Mouse (Mus musculus): ENCODE measurements at regions not wholly inside any gene's neighbourhood (a gene's known extent, or its start where the extent isn't known, plus 50 kb on each side); places are given as distances from the start of the nearest gene placed in this dataset.
"Not testable (repeated sequence)": the region's sequence is repeated elsewhere in the genome, so short reads cannot be mapped to it uniquely, and the experiment has no call there.

- Histone ChIP-seq H3K9me3 (ENCODE audit: control insufficient read depth, low read length) (no peaks in the 10 kb centered on the region), H3K27ac (ENCODE audit: low read length) (no peak overlapping the region), H3K27me3 (replicated peaks; ENCODE audit: control insufficient read depth, insufficient read depth, low read length) (no peaks in the 10 kb centered on the region), H3K36me3 (ENCODE audit: control insufficient read depth, insufficient read depth, low read length) (no peaks in the 10 kb centered on the region), H3K4me1 (ENCODE audit: control insufficient read depth, insufficient read depth, low read length) (no peaks in the 10 kb centered on the region), H3K4me2 (ENCODE audit: low read depth, low read length) (no peak overlapping the region), H3K4me3 (ENCODE audit: low read length) (no peak overlapping the region), H3K9ac (ENCODE audit: low read depth, low read length) (no peak overlapping the region)
- WGBS: 87% methylated on average over 4 of the region's 4 CpGs
- no peak for ATAC-seq
These were observed 213.0 kb upstream of the Klf6 start for GRCm38 (mm10) chr13:5648276-5648675.

GRCm38 (mm10) chr13:5657556-5657955, 203.7 kb upstream of the Klf6 start:
- 56% methylated on average over 5 of the region's 5 CpGs for WGBS
- no peaks in the 10 kb centered on the region for H3K27me3 ChIP-seq (replicated peaks; ENCODE audit: control insufficient read depth, insufficient read depth, low read length)

GRCm38 (mm10) chr13:5666235-5667007, 194.9 kb upstream of the Klf6 start:
- Histone ChIP-seq H3K9ac (ENCODE audit: low read depth, low read length) (no peak overlapping the region), H3K36me3 (ENCODE audit: control insufficient read depth, insufficient read depth, low read length) (no peaks in the 10 kb centered on the region), H3K4me3 (ENCODE audit: low read length) (no peak overlapping the region), H3K27me3 (replicated peaks; ENCODE audit: control insufficient read depth, insufficient read depth, low read length) (no peaks in the 10 kb centered on the region), H3K9me3 (ENCODE audit: control insufficient read depth, low read length) (no peaks in the 10 kb centered on the region), H3K4me2 (ENCODE audit: low read depth, low read length) (no peak overlapping the region), H3K27ac (ENCODE audit: low read length) (no peak overlapping the region), H3K4me1 (ENCODE audit: control insufficient read depth, insufficient read depth, low read length) (no peaks in the 10 kb centered on the region)
- ATAC-seq: no peak
- 68% methylated on average over 3 of the region's 3 CpGs for WGBS

More at GRCm38 (mm10) chr13:5657556-5657955, 203.7 kb upstream of the Klf6 start:
- no peak overlapping the region for H3K27ac ChIP-seq (ENCODE audit: low read length)
- no peaks in the 10 kb centered on the region for H3K4me1 ChIP-seq (ENCODE audit: control insufficient read depth, insufficient read depth, low read length)
- ATAC-seq: no peak
- no peaks in the 10 kb centered on the region for H3K9me3 ChIP-seq (ENCODE audit: control insufficient read depth, low read length)
- H3K4me2 ChIP-seq (ENCODE audit: low read depth, low read length): no peak overlapping the region
- H3K36me3 ChIP-seq (ENCODE audit: control insufficient read depth, insufficient read depth, low read length): no peaks in the 10 kb centered on the region
- H3K4me3 ChIP-seq (ENCODE audit: low read length): no peak overlapping the region
- no peak overlapping the region for H3K9ac ChIP-seq (ENCODE audit: low read depth, low read length)

- Histone ChIP-seq H3K36me3 (ENCODE audit: control insufficient read depth, insufficient read depth, low read length) (no peaks in the 10 kb centered on the region), H3K27ac (ENCODE audit: low read length) (no peak overlapping the region), H3K4me2 (ENCODE audit: low read depth, low read length) (no peak overlapping the region), H3K27me3 (replicated peaks; ENCODE audit: control insufficient read depth, insufficient read depth, low read length) (no peaks in the 10 kb centered on the region), H3K9me3 (ENCODE audit: control insufficient read depth, low read length) (no peaks in the 10 kb centered on the region), H3K9ac (ENCODE audit: low read depth, low read length) (no peak overlapping the region), H3K4me1 (ENCODE audit: control insufficient read depth, insufficient read depth, low read length) (no peaks in the 10 kb centered on the region), H3K4me3 (ENCODE audit: low read length) (no peak overlapping the region)
- no peak for ATAC-seq
- 71% methylated on average over 1 of the region's 1 CpGs for WGBS
These were observed 185.6 kb upstream of the Klf6 start for GRCm38 (mm10) chr13:5675668-5676067.

GRCm38 (mm10) chr13:5690124-5690523, 171.2 kb upstream of the Klf6 start:
- no peaks in the 10 kb centered on the region for H3K9me3 ChIP-seq (ENCODE audit: control insufficient read depth, low read length)
- H3K4me1 ChIP-seq (ENCODE audit: control insufficient read depth, insufficient read depth, low read length): no peaks in the 10 kb centered on the region
- 83% methylated on average over 4 of the region's 4 CpGs for WGBS
- no peak for ATAC-seq
- H3K9ac ChIP-seq (ENCODE audit: low read depth, low read length): no peak overlapping the region
- no peak overlapping the region for H3K27ac ChIP-seq (ENCODE audit: low read length)
- no peaks in the 10 kb centered on the region for H3K36me3 ChIP-seq (ENCODE audit: control insufficient read depth, insufficient read depth, low read length)
- H3K27me3 ChIP-seq (replicated peaks; ENCODE audit: control insufficient read depth, insufficient read depth, low read length): no peaks in the 10 kb centered on the region
- no peak overlapping the region for H3K4me2 ChIP-seq (ENCODE audit: low read depth, low read length)
- no peak overlapping the region for H3K4me3 ChIP-seq (ENCODE audit: low read length)

- not testable (repeated sequence) for H3K9me3 ChIP-seq (ENCODE audit: control insufficient read depth, low read length); H3K4me2 ChIP-seq (ENCODE audit: low read depth, low read length); H3K36me3 ChIP-seq (ENCODE audit: control insufficient read depth, insufficient read depth, low read length); H3K4me1 ChIP-seq (ENCODE audit: control insufficient read depth, insufficient read depth, low read length); H3K27ac ChIP-seq (ENCODE audit: low read length); H3K9ac ChIP-seq (ENCODE audit: low read depth, low read length); H3K4me3 ChIP-seq (ENCODE audit: low read length); H3K27me3 ChIP-seq (replicated peaks; ENCODE audit: control insufficient read depth, insufficient read depth, low read length); ATAC-seq
- 96% methylated on average over 2 of the region's 2 CpGs for WGBS
These were observed 170.6 kb upstream of the Klf6 start for GRCm38 (mm10) chr13:5690680-5691079.

GRCm38 (mm10) chr13:5694626-5695025, 166.7 kb upstream of the Klf6 start:
- no peak overlapping the region for H3K4me2 ChIP-seq (ENCODE audit: low read depth, low read length)
- no peaks in the 10 kb centered on the region for H3K4me1 ChIP-seq (ENCODE audit: control insufficient read depth, insufficient read depth, low read length)
- H3K27ac ChIP-seq (ENCODE audit: low read length): no peak overlapping the region
- H3K27me3 ChIP-seq (replicated peaks; ENCODE audit: control insufficient read depth, insufficient read depth, low read length): no peaks in the 10 kb centered on the region
- 97% methylated on average over 8 of the region's 8 CpGs for WGBS
- H3K4me3 ChIP-seq (ENCODE audit: low read length): no peak overlapping the region
- H3K9me3 ChIP-seq (ENCODE audit: control insufficient read depth, low read length): no peaks in the 10 kb centered on the region
- no peak for ATAC-seq
- no peaks in the 10 kb centered on the region for H3K36me3 ChIP-seq (ENCODE audit: control insufficient read depth, insufficient read depth, low read length)
- H3K9ac ChIP-seq (ENCODE audit: low read depth, low read length): no peak overlapping the region

GRCm38 (mm10) chr13:5695581-5695980, 165.7 kb upstream of the Klf6 start:
- H3K4me3 ChIP-seq (ENCODE audit: low read length); H3K4me1 ChIP-seq (ENCODE audit: control insufficient read depth, insufficient read depth, low read length); H3K4me2 ChIP-seq (ENCODE audit: low read depth, low read length); H3K9ac ChIP-seq (ENCODE audit: low read depth, low read length); ATAC-seq; H3K9me3 ChIP-seq (ENCODE audit: control insufficient read depth, low read length); H3K27me3 ChIP-seq (replicated peaks; ENCODE audit: control insufficient read depth, insufficient read depth, low read length); H3K27ac ChIP-seq (ENCODE audit: low read length); H3K36me3 ChIP-seq (ENCODE audit: control insufficient read depth, insufficient read depth, low read length): not testable (repeated sequence)
- WGBS: 83% methylated on average over 3 of the region's 3 CpGs

GRCm38 (mm10) chr13:5696377-5696776, 164.9 kb upstream of the Klf6 start:
- Histone ChIP-seq H3K27me3 (replicated peaks; ENCODE audit: control insufficient read depth, insufficient read depth, low read length) (no peaks in the 10 kb centered on the region), H3K9ac (ENCODE audit: low read depth, low read length) (no peak overlapping the region), H3K4me2 (ENCODE audit: low read depth, low read length) (no peak overlapping the region), H3K36me3 (ENCODE audit: control insufficient read depth, insufficient read depth, low read length) (no peaks in the 10 kb centered on the region), H3K9me3 (ENCODE audit: control insufficient read depth, low read length) (no peaks in the 10 kb centered on the region), H3K27ac (ENCODE audit: low read length) (no peak overlapping the region), H3K4me3 (ENCODE audit: low read length) (no peak overlapping the region), H3K4me1 (ENCODE audit: control insufficient read depth, insufficient read depth, low read length) (no peaks in the 10 kb centered on the region)
- 43% methylated on average over 2 of the region's 2 CpGs for whole genome bisulfite sequencing
- ATAC-seq: no peak

- 45% methylated on average over 1 of the region's 1 CpGs for WGBS
- H3K4me1 ChIP-seq (ENCODE audit: control insufficient read depth, insufficient read depth, low read length); H3K27ac ChIP-seq (ENCODE audit: low read length); H3K4me3 ChIP-seq (ENCODE audit: low read length); H3K4me2 ChIP-seq (ENCODE audit: low read depth, low read length); H3K36me3 ChIP-seq (ENCODE audit: control insufficient read depth, insufficient read depth, low read length); H3K27me3 ChIP-seq (replicated peaks; ENCODE audit: control insufficient read depth, insufficient read depth, low read length); H3K9ac ChIP-seq (ENCODE audit: low read depth, low read length); ATAC-seq; H3K9me3 ChIP-seq (ENCODE audit: control insufficient read depth, low read length): not testable (repeated sequence)
These were observed 164.0 kb upstream of the Klf6 start for GRCm38 (mm10) chr13:5697329-5697728.
